Mouse (Mus musculus): ENCODE results near the gene Maml2. TPM values are rescaled to one million over a fixed set of nuclear protein-coding genes. Genes with fewer than 3 reads are reported as not detected.

Gene Maml2
- total RNA-seq, 2 experiments from 2014 or later: 26.1 to 34.6 TPM

- Histone ChIP-seq H3K4me3 (no peak overlapping the region), H3K27ac (peak overlapping the region; percentile 71)
- no peak for DNase-seq (ENCODE audit: low spot score in 2 of 2)
- TF ChIP-seq CTCF (conservative IDR thresholded peaks at IDR 0.05): no peak
These were observed 354.1 kb downstream of the Maml2 start for GRCm38 (mm10) chr9:13651828-13652227.

GRCm38 (mm10) chr9:13652389-13652877, 354.7 kb downstream of the Maml2 start:
- Histone ChIP-seq H3K4me3 (no peak overlapping the region; the same call in 1 of the 2 replicates), H3K27ac (peak overlapping the region; percentile 71)
- no peak for DNase-seq (ENCODE audit: low spot score in 2 of 2)
- TF ChIP-seq CTCF (conservative IDR thresholded peaks at IDR 0.05): no peak

GRCm38 (mm10) chr9:13652917-13653316, 355.2 kb downstream of the Maml2 start:
- Histone ChIP-seq H3K27ac (peak overlapping the region; percentile 71), H3K4me3 (no peak overlapping the region; the same call in 1 of the 2 replicates)
- DNase-seq (ENCODE audit: low spot score in 2 of 2): peak; percentile 29 to 55
- TF ChIP-seq CTCF (conservative IDR thresholded peaks at IDR 0.05): peak; percentile 88

- Histone ChIP-seq H3K27ac (no peak overlapping the region; the same call in 1 of the 2 replicates), H3K4me3 (no peak overlapping the region)
- no peak for TF ChIP-seq CTCF (conservative IDR thresholded peaks at IDR 0.05)
- DNase-seq (ENCODE audit: low spot score in 2 of 2): no peak
These were observed 364.2 kb downstream of the Maml2 start for GRCm38 (mm10) chr9:13661768-13662623.

GRCm38 (mm10) chr9:13665487-13665969, 367.8 kb downstream of the Maml2 start:
- no peak for DNase-seq (ENCODE audit: low spot score in 2 of 2)
- H3K4me3 ChIP-seq: no peak overlapping the region
- TF ChIP-seq CTCF (conservative IDR thresholded peaks at IDR 0.05): no peak
- H3K27ac ChIP-seq: no peak overlapping the region

- H3K4me3 ChIP-seq: no peak overlapping the region
- DNase-seq (ENCODE audit: low spot score in 2 of 2): no peak
- no peak for TF ChIP-seq CTCF (conservative IDR thresholded peaks at IDR 0.05)
- peak overlapping the region; percentile 68 for H3K27ac ChIP-seq
These were observed 370.2 kb downstream of the Maml2 start for GRCm38 (mm10) chr9:13667955-13668354.

GRCm38 (mm10) chr9:13668742-13669141, 371.0 kb downstream of the Maml2 start:
- TF ChIP-seq CTCF (conservative IDR thresholded peaks at IDR 0.05): no peak
- no peak for DNase-seq (ENCODE audit: low spot score in 2 of 2)
- H3K4me3 ChIP-seq: no peak overlapping the region

GRCm38 (mm10) chr9:13671125-13671769, 373.5 kb downstream of the Maml2 start:
- H3K4me3 ChIP-seq: no peak overlapping the region
- H3K27ac ChIP-seq: peak overlapping the region; percentile 72
- peak; percentile 72 for TF ChIP-seq CTCF (conservative IDR thresholded peaks at IDR 0.05)
- DNase-seq (ENCODE audit: low spot score in 2 of 2): no peak

More at GRCm38 (mm10) chr9:13668742-13669141, 371.0 kb downstream of the Maml2 start:
- H3K27ac ChIP-seq: peak overlapping the region; percentile 23; the same call in 1 of the 2 replicates

GRCm38 (mm10) chr9:13673304-13673703, 375.5 kb downstream of the Maml2 start:
- Histone ChIP-seq H3K4me3 (no peak overlapping the region), H3K27ac (0 out of 2 replicates have a peak overlapping the region, but pooled peaks have one; percentile 18)
- DNase-seq (ENCODE audit: low spot score in 2 of 2): no peak
- no peak for TF ChIP-seq CTCF (conservative IDR thresholded peaks at IDR 0.05)

- no peak for TF ChIP-seq CTCF (conservative IDR thresholded peaks at IDR 0.05)
- DNase-seq (ENCODE audit: low spot score in 2 of 2): no peak
- Histone ChIP-seq H3K27ac (no peak overlapping the region), H3K4me3 (no peak overlapping the region)
These were observed 380.3 kb downstream of the Maml2 start for GRCm38 (mm10) chr9:13678026-13678425.

GRCm38 (mm10) chr9:13679696-13680095, 381.9 kb downstream of the Maml2 start:
- Histone ChIP-seq H3K27ac (no peak overlapping the region), H3K4me3 (no peak overlapping the region)
- no peak for TF ChIP-seq CTCF (conservative IDR thresholded peaks at IDR 0.05)
- DNase-seq (ENCODE audit: low spot score in 2 of 2): no peak

- Histone ChIP-seq H3K4me3 (peak overlapping the region; percentile 1; the same call in 1 of the 2 replicates), H3K27ac (peak overlapping the region; percentile 80)
- DNase-seq (ENCODE audit: low spot score in 2 of 2): no peak
- TF ChIP-seq CTCF (conservative IDR thresholded peaks at IDR 0.05): no peak
These were observed 383.4 kb downstream of the Maml2 start for GRCm38 (mm10) chr9:13681147-13681546.

GRCm38 (mm10) chr9:13681581-13682038, 383.9 kb downstream of the Maml2 start:
- TF ChIP-seq CTCF (conservative IDR thresholded peaks at IDR 0.05): peak; percentile 85

More at GRCm38 (mm10) chr9:13681581-13682038, 383.9 kb downstream of the Maml2 start:
- peak overlapping the region; percentile 1; the same call in 1 of the 2 replicates for H3K4me3 ChIP-seq
- DNase-seq (ENCODE audit: low spot score in 2 of 2): peak; percentile 62 to 83
- H3K27ac ChIP-seq: peak overlapping the region; percentile 80
